Mouse (Mus musculus) induced T-regulatory cell, adult 2 months (primary cell): ENCODE measurements around the gene Ahdc1.
A peak's percentile ranks its signal among the peaks of the same experiment; 100 is the strongest.

ENCODE experiments used
- DNase-seq: peaks from one replicate; pipeline ENCODE4 v3.0.0-alpha.2; 2012; ENCODE audit warnings: low read depth

The Ahdc1 gene

GRCm38 (mm10) chr4:133101751-133102150 lies 90.7 kb downstream of the Ahdc1 start:
- DNase-seq: no peak

DNA sequence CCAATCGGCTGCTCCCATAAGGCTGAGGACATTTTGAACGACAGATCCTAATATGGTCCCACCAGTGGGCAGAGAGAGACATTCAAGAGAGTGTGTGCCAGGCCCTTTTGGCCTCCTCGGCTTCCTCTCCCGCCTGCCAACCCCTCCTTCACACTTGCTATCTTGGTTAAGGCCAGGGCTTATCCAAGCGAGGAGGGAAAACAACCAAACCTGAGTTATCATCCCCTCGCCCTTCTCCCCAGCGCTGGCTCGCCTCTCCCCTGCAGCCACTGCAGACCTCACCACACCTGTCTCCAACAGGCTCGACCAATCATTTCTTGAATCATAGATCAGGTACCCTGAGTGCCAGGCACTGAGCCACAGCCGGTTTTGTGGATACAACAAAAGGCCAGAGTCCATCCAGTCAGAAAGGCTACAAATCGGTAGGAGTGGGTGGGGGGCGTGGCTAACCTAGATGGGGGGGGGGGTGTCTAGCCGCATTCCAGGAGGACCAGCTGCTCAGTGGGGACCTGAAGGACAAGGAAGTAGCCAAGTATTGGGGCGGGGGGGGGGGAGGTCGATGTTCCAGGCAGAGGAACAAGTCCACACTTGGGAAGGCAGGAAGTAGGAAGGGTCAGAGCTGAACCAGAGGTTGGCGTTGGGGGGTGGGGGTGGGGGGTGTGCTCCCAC lies 92.6 kb downstream of the Ahdc1 start:
- no peak for DNase-seq

DNA sequence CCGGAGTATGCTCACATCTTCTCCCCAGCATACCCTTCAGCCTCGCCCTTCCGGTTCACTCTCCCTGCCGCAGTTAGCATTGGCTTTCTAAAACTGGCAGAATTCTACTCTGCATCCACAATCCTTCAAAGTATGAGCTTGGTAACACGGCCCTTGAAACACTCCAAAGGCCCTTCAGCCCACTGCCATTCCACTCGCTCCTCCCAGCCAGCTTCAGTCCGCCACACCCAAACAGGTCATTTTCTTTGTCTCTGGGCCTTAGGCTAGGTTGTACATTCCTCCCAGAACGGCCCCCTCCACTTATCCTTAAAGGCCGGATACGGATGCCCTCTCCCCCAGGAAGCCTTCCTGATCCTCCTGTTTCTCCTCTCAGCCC lies 93.1 kb downstream of the Ahdc1 start:
- no peak for DNase-seq

GRCm38 (mm10) chr4:133106691-133107090 lies 95.6 kb downstream of the Ahdc1 start:
- no peak for DNase-seq

- no peak for DNase-seq
These were observed 96.8 kb downstream of the Ahdc1 start for GRCm38 (mm10) chr4:133107788-133108281.

GRCm38 (mm10) chr4:133108481-133109334 lies 97.6 kb downstream of the Ahdc1 start:
- DNase-seq: no peak

GRCm38 (mm10) chr4:133109335-133109801 lies 98.3 kb downstream of the Ahdc1 start:
- DNase-seq: no peak

- no peak for DNase-seq
These were observed 101.2 kb downstream of the Ahdc1 start for GRCm38 (mm10) chr4:133112175-133112838.

DNA sequence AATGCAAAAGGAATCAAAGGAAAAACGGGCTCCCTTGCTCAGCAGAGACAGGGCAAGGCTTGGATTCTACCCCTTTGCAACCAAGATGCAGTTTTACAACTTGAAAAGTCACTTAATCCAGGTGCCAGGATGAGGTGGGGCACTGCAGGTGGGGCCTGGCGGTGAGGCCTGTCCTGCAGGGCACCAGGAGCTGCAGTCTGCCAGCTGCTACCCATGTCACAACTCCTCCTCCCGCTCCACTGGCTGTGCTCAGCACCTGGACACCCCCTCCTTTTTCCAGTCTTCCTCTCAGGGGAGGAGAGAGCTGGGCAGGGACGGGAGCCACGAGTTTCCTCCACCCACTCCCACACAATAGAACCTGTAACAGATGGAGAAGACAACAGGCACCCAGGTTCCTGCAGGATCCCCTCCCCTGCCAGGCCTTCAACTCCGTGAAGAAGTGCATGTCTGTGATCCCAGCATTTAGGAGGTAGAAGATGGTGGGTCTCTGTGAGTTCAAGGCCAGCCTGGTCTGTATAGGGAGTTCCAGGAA lies 102.4 kb downstream of the Ahdc1 start:
- no peak for DNase-seq

DNA sequence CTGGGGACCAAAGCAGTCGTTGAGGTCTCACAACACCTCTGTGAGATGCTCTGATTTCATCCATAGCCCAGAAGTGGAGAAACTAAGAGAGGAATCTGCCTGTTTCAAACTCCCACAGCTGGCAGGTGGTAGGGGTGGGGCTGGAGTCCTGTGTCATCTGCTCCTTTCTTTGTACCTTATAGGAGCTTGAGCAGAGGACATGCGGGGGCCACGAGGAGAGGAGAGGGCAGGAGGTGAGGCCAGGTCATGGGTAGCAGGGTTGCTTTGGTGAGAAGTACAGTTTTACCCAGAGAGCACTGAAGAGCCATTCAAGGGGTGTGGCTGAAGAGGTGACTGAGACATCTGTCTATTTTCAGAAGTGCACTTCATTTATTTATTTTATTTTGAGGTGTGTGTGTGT lies 103.7 kb downstream of the Ahdc1 start:
- no peak for DNase-seq

DNA sequence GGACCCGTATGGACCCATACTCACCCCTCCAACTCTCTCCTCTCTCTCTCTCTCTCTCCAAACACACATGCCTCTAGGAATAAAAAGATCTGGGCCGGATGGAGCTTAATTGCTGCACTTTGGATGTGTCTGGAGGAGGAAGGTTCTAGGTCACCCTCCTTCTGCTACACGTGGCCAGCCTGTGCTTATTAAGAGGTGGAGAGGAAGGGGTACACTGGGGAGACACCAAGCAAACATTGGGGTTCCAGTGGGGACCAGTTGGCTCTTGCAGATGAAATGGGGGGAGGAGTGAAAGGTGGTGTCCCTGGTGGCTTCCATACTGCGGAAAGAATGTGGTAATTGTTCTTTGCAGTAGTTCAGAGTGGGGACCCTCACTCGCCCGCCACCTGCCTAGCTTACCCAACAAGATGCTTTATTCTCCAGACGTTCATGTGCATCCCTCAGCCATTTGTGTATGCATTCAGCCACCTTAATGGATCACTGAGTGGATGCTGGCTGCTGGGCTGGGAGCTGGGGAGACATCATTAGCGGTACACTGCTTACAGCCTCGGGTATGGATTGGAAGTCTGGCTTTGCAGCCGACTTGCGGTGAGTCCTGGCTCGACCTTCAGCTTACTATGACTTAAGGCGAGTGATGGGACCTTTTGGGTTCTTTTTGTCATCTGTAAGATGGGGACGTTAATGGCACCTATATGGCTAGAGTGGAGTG lies 104.8 kb downstream of the Ahdc1 start:
- no peak for DNase-seq

GRCm38 (mm10) chr4:133116756-133117470 lies 105.9 kb downstream of the Ahdc1 start:
- no peak for DNase-seq

DNA sequence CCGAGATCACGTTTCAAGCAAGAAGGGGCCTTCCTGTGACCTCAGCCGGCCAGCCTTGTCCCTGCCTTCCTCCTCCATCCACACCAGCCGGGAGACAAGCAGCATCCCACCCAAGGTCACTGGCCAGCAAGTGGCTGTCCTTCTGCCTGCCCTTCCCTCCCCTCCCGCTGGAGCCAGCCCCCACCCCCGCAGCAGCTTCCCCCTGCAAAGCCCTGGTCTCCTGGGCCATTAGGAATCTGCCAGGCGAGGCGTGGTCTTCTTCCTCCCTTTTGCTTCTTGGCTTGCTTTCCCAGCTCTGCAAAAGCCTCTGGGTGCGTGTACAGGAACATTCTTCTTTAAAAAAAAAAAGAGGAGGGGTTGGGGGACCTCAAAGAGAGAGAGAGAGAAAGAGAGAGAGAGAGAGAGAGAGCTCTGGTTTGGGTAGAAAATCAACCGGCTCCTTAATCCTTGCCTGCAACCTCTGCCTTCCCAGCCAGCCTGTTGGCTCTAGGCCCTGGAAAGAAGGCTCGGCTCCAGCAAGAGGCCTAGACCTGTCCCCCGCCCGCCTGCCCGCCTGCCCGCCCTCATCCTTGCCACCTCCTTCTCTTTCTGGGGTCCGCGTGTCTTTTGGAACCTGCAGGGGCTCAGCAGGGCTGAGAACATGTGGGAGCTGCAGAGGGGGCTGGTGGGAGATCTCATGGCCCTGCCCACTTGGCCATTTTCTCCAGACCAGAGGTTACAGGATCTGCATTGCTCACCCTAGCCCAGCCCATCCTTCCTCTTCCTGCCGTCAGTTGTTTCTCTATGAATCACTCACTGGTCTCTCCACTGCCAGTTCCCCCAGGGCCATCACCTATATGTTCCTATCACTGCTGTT lies 106.7 kb downstream of the Ahdc1 start:
- peak; percentile 72 for DNase-seq

DNA sequence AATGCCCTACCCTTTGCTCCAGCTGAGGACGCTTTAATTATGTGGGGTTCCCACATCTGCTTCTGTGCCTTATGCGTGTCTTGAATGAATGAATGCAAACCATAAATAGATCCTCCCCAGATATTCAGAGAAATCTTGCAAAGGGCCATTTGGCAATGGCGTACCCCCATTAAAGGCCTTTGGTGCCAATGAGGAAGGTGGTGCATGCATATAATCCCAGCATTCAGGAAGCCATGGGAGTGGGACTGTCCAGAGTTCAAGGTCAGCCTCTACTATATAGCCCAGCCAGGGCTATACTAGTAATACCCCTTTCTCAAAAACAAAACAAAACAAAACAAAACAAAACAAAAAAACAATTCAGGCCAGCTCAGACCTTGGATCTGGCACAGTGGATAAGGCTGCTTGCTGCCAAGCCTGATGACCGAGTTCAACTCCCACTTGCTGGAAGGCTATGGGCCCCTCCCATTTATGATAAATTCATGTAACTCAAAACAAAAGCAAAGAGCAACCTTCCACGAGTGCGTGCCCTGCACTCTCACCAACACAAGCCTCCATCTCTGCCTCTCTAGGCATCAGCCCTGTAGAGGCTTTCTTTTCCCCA lies 107.8 kb downstream of the Ahdc1 start:
- no peak for DNase-seq

DNA sequence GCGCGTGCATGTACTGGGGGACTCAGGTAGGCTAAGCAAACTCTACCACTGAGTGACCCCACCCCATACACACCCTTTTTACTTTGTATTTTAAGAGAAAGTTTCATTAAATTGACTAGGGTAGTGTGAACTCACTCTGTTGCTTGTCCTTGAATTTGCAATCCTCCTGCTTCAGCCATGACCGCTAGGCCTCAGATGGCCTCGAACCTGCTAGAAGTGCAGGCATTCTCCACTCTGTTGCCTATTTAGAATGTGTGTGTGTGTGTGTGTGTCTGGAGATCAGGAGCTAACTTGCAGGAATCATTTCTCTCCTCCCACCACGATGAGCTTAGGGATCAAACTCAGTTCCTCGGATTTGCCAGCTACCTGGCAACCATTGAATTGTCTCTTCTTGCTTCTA lies 108.5 kb downstream of the Ahdc1 start:
- no peak for DNase-seq

- no peak for DNase-seq
These were observed 109.8 kb downstream of the Ahdc1 start for GRCm38 (mm10) chr4:133120833-133121321.

DNA sequence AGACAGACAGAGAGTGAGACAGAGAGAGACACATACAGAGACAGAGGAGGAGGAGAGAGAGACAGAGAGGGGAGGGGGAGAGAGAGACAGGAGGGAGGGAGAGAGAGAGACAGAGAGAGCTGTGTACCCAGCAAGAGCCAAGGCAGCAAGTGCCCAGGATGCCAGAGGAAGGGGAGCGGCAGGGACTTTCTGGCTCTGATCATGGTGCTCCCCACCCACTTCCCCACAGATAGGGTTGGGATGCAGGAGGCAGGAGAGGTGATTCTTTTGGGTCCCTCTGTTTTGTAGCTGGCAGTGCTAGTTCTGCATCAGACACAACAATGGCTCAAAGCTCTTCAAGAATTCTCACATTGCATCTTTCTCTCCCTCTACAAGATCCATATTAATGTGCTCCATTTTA lies 110.4 kb downstream of the Ahdc1 start:
- DNase-seq: no peak

GRCm38 (mm10) chr4:133121974-133122637 lies 111.0 kb downstream of the Ahdc1 start:
- DNase-seq: peak; percentile 47

DNA sequence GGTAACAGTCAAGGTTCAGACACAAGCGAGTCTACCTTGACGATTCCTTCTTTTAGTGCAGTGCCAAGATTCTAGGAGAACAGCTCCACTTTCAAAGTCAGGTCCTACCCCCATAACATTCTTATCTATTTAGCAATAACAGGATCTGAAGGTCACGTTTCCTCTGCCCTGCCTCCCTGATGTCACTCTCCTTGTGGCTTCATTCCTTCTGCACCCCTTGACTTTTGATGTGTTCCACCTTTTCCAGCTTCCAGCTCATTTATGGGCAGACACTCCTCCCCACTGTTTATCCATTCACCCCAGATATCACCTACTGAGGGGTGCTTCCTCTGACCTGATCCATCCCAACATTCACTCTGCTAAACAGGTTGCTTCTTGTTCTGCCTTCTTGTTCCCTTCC lies 116.0 kb downstream of the Ahdc1 start:
- no peak for DNase-seq
